Mouse (Mus musculus): ENCODE measurements at regions not wholly inside any gene's neighbourhood (a gene's known extent, or its start where the extent isn't known, plus 50 kb on each side); places are given as distances from the start of the nearest gene placed in this dataset.

- no peak for DNase-seq
Observed at GRCm38 (mm10) chr1:39102126-39102905, 91.2 kb upstream of the Npas2 start.

DNA sequence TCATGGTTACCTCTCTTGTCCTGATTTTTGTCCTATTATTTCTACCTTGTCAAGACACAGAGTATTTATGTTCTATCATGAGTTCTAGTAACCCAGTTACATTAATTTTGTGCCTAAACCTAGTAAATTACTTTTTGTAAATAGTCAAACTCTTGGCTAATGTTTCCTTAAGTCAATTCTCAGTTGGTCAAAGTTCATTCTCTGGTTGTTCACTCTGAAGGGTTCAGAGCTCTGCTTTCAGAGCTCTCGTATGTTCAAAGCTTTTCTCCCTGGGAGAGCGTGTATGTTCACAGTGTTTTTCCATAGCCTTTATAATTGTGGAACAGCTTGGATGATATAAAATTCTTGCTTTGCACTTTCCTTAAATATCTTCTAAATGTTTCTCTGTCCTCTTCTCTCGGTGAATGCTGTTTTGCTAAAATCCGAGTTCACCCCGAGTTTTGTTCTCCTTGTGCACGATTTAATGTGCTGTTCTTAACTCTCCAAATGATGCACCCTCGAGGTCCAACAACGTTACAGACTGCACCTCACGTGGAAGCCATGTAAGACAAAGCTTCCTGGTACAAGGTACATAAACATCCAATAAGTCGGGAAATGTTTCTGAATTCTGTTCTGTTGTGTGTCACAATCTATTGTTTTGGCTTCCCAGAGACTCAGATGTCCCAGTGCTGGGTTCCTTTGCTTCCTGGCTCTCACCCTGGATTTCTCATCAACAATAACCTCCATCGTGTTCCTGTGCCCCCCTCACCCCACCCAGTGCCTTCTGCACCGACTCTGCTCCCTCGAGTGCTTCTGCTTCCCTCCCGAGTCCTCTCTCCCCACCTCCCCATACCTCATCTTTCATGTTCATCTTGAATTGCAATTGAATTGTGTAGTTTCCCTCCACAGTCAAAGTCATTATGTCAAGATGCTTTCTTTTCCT lies 90.3 kb upstream of the Npas2 start:
- no peak for DNase-seq

DNA sequence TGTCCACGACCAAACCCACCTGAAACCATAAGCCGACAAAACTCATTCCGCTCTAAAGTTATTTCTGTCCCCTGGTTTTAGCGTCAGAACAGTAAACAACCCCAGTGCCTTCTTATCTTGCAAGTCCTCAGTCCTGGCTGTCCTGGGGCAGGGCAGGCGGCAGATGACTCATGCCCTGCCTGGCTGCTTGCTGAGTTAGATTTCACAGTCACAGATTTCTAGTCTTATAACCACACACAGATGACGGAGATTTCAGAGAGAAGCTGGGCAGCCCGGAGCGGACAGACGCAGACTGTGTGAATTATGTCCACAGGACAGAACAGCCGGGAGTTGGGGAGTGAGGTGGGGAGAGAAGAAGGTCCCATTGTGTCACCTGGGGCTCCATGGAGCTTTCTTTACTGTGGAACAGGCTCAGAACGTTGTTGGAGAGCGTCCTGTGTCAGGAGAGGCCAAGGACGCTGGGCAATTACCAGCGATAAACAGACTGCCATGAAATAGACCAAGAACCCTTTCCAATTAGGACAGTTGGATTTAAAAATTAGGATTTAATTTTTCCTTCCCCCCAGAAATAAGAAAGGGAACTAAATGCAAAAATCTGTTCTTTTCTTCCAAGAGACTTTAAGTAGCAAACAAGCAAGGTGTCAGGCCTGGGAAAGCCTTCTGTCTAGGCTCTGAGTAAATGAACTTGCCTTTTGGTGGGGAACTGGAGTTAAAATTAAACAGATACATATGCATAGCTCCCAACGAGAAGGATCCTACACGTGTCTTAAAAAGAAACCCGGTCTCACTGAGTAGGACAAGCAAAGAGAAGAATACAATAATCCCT lies 87.8 kb upstream of the Npas2 start:
- no peak for DNase-seq

DNA sequence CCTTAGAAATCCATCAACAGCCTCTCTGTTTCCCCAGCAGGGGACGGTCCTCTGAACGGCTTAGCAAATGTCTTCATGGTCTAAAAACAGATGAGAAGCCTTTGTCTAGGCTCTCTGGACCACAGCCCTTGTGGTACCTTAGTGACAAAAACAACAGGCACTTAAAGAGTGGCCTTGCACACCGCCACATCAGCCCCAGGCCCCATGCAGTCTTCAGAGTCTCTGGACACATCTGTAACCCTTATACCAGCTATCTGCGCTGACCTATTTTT lies 87.2 kb upstream of the Npas2 start:
- no peak for DNase-seq

DNA sequence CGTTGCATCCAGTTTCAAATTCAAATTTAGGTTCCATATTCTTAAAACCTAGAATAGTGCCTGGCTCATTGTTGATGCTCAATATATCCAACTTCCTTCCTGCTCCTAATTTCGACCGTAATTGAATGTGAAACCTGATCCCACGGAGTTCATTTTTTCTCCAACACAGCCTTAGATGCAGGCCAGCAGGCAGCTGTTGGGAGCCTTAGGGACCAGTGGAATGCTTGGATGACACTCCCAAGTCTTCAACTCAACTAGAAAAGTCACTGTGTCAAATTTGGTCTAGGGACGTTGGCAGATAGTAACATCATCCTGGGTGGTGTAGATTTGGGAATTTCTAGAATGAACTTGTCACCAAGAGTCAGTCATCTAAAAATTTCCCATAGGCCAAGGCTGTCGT lies 86.9 kb upstream of the Npas2 start:
- no peak for DNase-seq

- DNase-seq, result no peak
Observed at GRCm38 (mm10) chr1:39116319-39116718, 77.2 kb upstream of the Npas2 start.

GRCm38 (mm10) chr1:39122316-39123015 lies 71.1 kb upstream of the Npas2 start:
- no peak for DNase-seq

GRCm38 (mm10) chr1:39123081-39123812 lies 70.3 kb upstream of the Npas2 start:
- DNase-seq, result no peak

- DNase-seq, result no peak
Observed at GRCm38 (mm10) chr1:39123813-39124146, 69.8 kb upstream of the Npas2 start.

DNA sequence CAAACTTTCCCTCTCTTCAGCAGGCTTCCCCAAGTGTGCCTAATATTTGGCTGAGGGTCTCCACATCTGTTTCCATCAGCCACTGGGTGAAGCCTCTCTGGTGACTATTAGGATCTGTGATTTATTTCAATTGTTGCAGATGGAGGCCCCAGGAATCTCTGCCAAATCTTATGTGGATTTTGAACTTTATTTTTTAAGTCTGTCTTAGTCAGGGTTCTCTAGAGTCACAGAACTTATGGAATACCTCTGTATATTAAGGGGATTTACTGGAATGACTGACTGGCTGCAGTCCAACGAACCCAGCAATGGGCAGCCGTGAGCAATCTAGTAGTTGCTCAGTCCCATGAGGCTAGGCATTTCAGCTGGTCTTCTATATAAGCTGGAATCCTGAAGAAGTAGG lies 59.0 kb upstream of the Npas2 start:
- no peak for DNase-seq

DNA sequence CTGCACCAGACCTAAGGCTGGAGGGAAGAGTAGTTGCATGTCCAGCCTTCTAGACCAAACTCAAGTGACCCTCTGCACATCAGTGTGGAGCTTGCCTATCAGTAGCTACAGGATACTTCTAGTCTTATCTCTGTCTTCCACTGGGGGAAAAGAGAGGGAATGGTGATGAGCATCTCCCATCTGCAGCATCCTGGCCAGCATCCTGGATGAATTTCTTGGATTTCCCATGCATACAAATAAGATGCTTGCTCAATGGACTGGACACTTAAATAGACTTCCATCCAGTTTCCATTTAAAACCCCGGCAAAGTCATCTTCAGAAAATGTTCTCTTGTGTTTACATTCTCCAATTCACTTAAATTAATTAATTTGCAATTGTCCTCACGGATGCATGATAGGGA lies 50.5 kb upstream of the Npas2 start:
- DNase-seq, result no peak

- no peak for DNase-seq
Observed at GRCm38 (mm10) chr1:39143626-39144025, 49.9 kb upstream of the Npas2 start.
